Mouse (Mus musculus) hematopoietic stem cell, adult 5-6 weeks (primary cell): Measurements from ENCODE around the gene P2ry12. TPM values are rescaled to one million over a fixed set of nuclear protein-coding genes. Genes with fewer than 3 reads are reported as not detected.
A peak's percentile ranks its signal among the peaks of the same experiment; 100 is the strongest.

ENCODE experiments used
- ATAC-seq, 2 experiments: fragments of 125-278 bp in 1 of 2; replicated peaks in 1 of 2; 2 replicates each; pipeline ENCODE4 v1.8.0; 2016 to 2017; ENCODE audit warnings: inconsistent platforms in 2 of 2, mild to moderate bottlenecking in 2 of 2, moderate number of reproducible peaks in 2 of 2, low read depth in 1 of 2, moderate TSS enrichment in 1 of 2; ENCODE audit not compliant: low FRiP score in 2 of 2, poor library complexity in 2 of 2, severe bottlenecking in 2 of 2, insufficient read depth in 1 of 2, low TSS enrichment in 1 of 2
- total RNA-seq: library from RNA; stranded (forward); fragments of 172-1452, 232-1000 nt; gene quantifications from 2 replicates; pipeline ENCODE4 v1.2.3, GENCODE M21; 2017

P2ry12 gene
- total RNA-seq, result 0.30 and 2.3 TPM in 2 replicates

DNA sequence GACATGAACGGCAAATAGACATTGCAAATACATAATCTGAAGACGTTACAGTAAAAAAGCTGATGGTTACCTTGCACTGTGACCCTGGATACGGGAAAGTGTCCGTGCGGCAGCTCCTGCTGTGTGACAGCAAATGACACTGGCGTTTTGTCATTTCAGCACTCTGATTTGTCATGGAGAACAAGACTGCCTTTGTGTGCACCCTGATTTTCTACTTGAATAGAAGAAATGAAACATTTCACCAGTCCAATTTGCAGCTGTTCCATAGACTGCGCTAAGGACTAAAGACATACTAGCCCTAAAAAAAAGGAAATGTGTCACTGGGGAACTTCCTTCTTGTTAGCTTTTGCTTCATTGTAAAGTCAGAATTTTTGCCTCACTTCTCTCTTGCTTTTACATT is at the start of gene P2ry12:
Gene P2ry12, minus strand, starts transcription at position 168 of the 400 bp plus-strand sequence.
- no peak for ATAC-seq

- no peak for ATAC-seq
Measured at GRCm38 (mm10) chr3:59305518-59305917, 42.8 kb upstream of the P2ry12 start.

GRCm38 (mm10) chr3:59304944-59305343 is 42.3 kb upstream of the P2ry12 start:
- ATAC-seq, result no peak

- no peak for ATAC-seq
Measured at GRCm38 (mm10) chr3:59297653-59298052, 35.0 kb upstream of the P2ry12 start.

GRCm38 (mm10) chr3:59296563-59297130 is 34.0 kb upstream of the P2ry12 start:
- ATAC-seq, result no peak

DNA sequence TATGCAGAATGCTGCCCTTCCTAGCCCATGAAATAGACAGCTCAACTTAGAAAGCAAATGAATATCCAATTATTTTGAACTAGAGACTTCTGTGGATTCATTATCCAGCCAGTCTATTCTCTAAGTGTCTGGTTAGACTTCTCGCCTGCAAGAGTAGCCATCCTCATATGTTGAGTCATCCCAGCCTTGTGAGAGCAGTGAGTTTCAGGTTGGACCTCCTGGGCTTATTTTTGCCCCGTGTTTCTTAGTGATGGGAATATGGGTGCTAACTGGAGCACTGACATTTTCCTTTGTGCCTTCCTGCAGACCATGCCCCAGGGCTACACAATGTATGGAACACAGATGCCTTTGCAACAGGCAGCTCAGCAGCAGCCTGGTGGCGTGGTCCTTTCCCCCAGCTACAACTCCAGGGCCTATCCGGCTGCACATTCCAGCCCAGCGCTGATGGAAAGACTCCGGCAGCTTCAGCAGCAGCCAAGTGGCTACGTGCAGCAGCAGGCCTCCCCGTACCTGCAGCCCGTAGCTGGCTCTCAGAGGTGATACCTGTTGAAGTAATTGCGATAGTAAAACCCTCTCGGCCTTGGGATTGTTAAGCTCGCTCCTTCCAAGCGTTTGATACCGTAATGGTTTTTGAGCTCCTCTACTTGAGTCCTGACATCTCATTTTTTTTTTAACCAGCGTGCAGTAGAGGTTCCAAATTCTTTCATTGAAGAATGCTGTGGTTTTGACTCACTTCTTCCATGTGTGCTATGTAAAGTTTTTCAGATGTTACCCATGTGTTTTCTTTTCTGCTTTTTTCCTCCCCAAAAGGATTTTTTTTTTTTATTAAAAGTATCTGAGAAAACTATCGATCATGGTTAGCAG is 33.3 kb upstream of the P2ry12 start:
- no peak for ATAC-seq

- no peak for ATAC-seq
Measured at GRCm38 (mm10) chr3:59293437-59294199, 30.9 kb upstream of the P2ry12 start.

- no peak for ATAC-seq
Measured at GRCm38 (mm10) chr3:59290551-59290950, 27.9 kb upstream of the P2ry12 start.

GRCm38 (mm10) chr3:59278620-59279019 is 15.9 kb upstream of the P2ry12 start:
- no peak for ATAC-seq

DNA sequence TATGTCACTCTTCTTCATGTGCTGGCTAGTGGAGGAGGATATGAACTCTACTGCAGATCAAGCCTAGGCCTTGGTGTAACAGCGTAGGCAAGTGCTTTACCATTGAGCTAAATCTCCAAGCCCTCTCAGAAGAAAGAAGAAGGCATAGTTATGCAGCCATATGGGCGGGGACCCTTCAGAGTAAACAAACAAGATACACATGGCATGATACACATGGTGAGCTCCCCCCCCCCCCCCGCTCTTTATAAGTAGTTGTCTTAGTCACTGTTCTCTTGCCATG is 15.5 kb upstream of the P2ry12 start:
- ATAC-seq, result no peak

- ATAC-seq, result no peak
Measured at GRCm38 (mm10) chr3:59277502-59278253, 15.0 kb upstream of the P2ry12 start.

DNA sequence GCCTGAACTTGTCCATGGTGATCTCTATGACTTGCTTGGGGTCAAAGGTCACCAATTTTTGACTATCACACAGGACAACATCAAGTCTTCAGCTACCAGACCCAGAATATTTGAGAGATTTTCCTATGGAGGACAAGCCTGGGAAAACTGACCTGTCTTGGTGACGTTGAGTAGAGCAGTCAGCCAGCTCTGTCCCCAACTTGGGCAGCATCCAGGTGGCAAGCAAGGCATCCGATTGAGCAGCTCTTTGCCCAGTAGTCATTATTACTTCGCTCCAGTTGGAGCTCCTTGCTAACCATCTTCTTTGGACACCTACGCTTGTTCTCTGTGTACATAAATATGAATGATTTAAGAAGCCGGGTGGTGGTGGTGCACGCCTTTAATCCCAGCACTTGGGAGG is 8.1 kb upstream of the P2ry12 start:
- no peak for ATAC-seq

DNA sequence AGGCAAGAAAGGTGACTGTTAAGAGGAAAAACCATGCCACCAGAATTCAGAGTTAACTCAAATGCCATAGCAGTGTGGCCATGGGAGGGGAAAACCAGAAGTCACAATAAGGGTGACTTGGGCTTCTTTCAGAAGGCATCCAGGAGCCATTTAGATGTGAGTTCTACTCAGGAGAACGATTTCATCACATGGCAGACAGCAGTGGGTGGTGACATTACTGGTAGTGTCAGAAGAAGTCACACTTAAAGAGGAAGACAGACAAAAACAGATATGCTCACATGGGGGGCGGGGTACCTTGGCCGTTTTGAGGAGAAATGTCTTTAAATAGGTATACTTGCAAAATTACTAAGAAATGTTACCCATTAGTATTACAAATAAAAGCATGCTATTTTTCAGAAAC is 1.3 kb upstream of the P2ry12 start:
- ATAC-seq, result no peak; a peak in 1 of 4 replicates

GRCm38 (mm10) chr3:59263417-59263816 is 746 bp upstream of the P2ry12 start:
- no peak for ATAC-seq

DNA sequence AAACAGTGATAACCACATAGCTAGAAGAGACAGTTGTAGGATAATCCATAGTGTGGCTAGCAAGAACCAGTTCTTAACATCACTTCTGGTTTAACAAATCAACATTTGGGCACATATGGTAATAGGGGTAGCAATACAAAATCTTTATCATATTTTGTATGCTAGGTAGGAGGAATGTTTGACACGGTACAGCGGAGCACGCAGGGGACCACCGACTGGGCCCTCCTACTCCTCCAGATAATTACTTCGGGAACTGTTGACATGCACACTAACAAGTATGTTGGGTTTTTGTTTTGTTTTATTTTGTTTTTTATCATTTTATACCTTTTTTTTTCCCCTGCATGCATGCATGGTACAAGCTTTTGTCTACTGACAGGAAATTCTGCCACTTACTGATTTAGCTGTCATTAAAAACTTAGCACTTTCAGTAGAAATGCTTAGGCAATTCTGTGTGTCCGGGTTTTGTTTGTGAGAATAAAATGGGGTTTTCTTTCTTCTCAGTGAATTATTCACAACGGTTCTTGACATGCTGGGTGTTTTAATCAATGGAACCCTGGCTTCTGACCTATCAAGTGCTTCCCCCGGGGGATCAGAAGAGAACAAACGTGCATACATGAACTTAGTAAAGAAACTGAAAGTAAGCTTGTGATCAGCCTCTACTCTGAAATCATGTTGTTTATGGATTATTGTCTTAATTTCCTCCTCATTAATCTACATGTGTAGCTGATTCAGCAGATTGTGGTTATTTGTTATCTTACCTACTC is 780 bp downstream of the P2ry12 start:
- ATAC-seq, result no peak

DNA sequence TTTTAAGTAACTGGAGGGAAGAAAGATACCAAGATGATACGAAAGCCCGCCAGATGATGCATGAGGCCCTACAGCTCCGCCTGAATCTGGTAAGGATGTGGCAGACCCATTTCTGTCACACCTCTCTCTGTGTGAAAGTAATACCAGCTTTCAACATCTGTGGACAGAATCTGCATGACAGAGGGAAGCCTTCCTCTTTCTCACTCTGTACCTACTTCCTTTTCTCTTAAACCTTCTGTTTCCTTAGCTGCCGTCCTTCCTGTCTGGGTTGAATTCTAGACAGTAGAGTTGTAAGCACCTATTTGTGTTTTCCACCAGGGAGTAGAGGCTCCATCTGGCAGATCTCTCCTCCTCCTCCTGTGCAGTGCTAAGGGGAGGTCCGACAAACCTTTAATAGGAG is 1.9 kb downstream of the P2ry12 start:
- ATAC-seq, result peak; percentile 92 to 93
